Mouse (Mus musculus): ENCODE results near the gene Glod4. TPM values are rescaled to one million over a fixed set of nuclear protein-coding genes. Genes with fewer than 3 reads are reported as not detected.
A peak's percentile ranks its signal among the peaks of the same experiment; 100 is the strongest.

Glod4 gene
- polyA plus RNA-seq, 1 experiment from 2014 or later: 126 TPM

DNA sequence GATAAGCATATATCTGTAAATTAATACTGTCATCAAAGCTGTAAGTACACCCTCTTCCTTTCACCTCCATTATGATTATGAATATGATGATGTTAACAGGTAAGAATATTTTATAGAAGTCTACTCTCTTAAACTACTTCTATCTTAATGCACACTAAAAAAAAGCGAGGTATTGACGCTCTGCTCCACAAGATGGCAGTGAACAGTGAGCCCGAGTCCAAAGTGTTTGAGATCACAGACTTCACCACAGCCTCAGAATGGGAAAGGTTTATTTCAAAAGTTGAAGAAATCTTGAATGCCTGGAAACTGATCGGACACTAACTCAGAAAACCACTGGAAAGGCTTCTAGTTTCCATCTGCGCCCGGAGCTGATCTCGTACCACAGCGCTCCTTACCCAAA is 149.9 kb downstream of the Glod4 start:
- H3K9me3 ChIP-seq (replicated peaks; ENCODE audit: control insufficient read depth, low read length): no peaks in the 10 kb centered on the region
- 86% methylated on average over 8 of the region's 8 CpGs for WGBS

DNA sequence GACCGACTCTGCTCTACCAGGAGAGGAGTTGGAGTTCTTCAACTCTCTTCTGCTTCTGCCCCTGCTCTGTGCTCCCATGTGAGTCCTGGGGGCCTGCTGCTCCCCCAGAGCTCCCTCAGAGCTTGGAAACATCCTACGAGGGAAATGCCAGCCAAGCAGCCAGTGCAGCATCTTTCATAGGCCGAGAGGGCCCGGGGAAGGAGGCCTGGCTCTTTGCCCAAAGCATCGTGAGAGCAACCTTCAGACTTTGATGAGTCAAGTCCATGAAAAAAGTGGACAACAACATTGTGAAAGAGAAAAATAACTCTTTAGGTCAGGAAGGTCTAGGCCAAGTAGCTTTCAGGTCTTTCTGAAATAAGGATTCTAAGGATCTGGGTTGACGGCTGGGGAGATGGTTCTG is 153.7 kb downstream of the Glod4 start:
- Histone ChIP-seq H3K36me3 (ENCODE audit: control insufficient read depth, insufficient read depth, low read length) (peaks cover 7% of the 10 kb centered on the region; the same call in 1 of the 2 replicates), H3K27me3 (ENCODE audit: control insufficient read depth, insufficient read depth, low read length) (no peaks in the 10 kb centered on the region), H3K27ac (ENCODE audit: low read length) (no peak overlapping the region), H3K4me3 (replicated peaks; ENCODE audit: low read length) (no peak overlapping the region), H3K4me1 (ENCODE audit: control insufficient read depth, insufficient read depth, low read length) (0 out of 2 replicates have a peak, but pooled peaks cover 2% of the 10 kb centered on the region), H3K4me2 (ENCODE audit: low read depth, low read length) (no peak overlapping the region), H3K9me3 (replicated peaks; ENCODE audit: control insufficient read depth, low read length) (no peaks in the 10 kb centered on the region), H3K9ac (ENCODE audit: low read length) (no peak overlapping the region)
- WGBS: 76% methylated on average over 6 of the region's 6 CpGs
- no peak for ATAC-seq (ENCODE audit: insufficient read depth, low FRiP score)

More for the DNA sequence above, 149.9 kb downstream of the Glod4 start:
- no peak overlapping the region for H3K9ac ChIP-seq (ENCODE audit: low read length)
- ATAC-seq (ENCODE audit: insufficient read depth, low FRiP score): no peak
- no peaks in the 10 kb centered on the region for H3K36me3 ChIP-seq (ENCODE audit: control insufficient read depth, insufficient read depth, low read length)
- no peak overlapping the region for H3K27ac ChIP-seq (ENCODE audit: low read length)
- no peaks in the 10 kb centered on the region for H3K27me3 ChIP-seq (ENCODE audit: control insufficient read depth, insufficient read depth, low read length)
- no peak overlapping the region for H3K4me3 ChIP-seq (replicated peaks; ENCODE audit: low read length)
- H3K4me2 ChIP-seq (ENCODE audit: low read depth, low read length): no peak overlapping the region
- 0 out of 2 replicates have a peak, but pooled peaks cover 5% of the 10 kb centered on the region for H3K4me1 ChIP-seq (ENCODE audit: control insufficient read depth, insufficient read depth, low read length)

DNA sequence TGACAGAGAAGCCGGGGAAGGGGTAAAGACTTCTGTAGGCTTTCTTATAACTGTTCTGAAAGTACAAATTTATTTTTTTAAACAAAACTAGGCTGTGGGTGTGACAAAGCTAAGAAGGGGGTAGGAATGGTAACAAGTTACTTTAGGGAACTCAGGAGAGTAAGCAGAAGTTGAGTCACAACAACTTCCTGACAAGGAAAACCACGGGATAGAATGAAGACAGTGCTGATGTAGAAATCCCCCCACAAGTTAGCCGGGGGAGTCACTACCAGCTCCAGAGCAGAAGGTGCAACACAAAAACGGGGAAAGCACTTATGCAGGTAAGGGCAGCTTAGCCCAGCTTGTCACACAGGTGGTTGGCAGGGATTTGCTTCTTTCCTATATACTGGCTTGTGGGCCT is 155.0 kb downstream of the Glod4 start:
- 0 out of 2 replicates have a peak, but pooled peaks cover 2% of the 10 kb centered on the region for H3K4me1 ChIP-seq (ENCODE audit: control insufficient read depth, insufficient read depth, low read length)
- ATAC-seq (ENCODE audit: insufficient read depth, low FRiP score): no peak
- H3K36me3 ChIP-seq (ENCODE audit: control insufficient read depth, insufficient read depth, low read length): peaks cover 7% of the 10 kb centered on the region; the same call in 1 of the 2 replicates
- H3K4me3 ChIP-seq (replicated peaks; ENCODE audit: low read length): no peak overlapping the region
- H3K9ac ChIP-seq (ENCODE audit: low read length): no peak overlapping the region
- no peak overlapping the region for H3K4me2 ChIP-seq (ENCODE audit: low read depth, low read length)
- no peaks in the 10 kb centered on the region for H3K27me3 ChIP-seq (ENCODE audit: control insufficient read depth, insufficient read depth, low read length)
- H3K27ac ChIP-seq (ENCODE audit: low read length): no peak overlapping the region
- no peaks in the 10 kb centered on the region for H3K9me3 ChIP-seq (replicated peaks; ENCODE audit: control insufficient read depth, low read length)
- 83% methylated on average over 4 of the region's 4 CpGs for WGBS

DNA sequence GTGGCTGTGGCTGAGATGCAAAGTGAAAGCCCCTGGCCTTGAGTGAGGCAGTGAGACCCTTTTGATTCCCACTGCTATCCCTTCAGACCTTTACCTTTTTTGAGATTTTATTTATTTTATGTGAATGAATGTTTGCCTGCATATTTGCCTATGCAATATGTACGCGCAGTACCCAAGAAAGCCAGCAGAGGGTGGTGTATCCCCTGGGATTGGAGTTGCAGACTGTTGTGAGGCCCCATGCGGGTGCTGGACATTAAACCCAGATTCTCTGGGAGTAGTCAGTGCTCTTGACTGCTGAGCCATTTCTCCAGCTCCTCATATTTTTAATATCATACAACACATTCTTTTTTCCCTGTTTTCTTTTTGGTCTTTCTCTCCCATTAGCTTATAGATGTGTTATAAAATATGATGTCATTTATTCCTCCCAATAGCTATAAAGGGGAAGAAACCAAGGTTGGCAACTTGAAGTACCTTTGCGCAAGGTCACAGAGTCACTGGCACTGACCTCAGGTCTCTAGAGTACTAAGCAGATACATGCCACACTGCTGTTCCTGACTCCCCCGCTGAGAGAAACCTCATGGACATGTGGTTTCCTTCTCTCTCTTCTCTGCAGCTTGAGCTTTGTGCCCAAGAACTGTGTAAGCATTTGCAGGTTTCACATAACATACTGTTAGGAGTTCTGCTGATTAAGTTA is 157.5 kb downstream of the Glod4 start:
- peaks cover 7% of the 10 kb centered on the region; the same call in 1 of the 2 replicates for H3K36me3 ChIP-seq (ENCODE audit: control insufficient read depth, insufficient read depth, low read length)
- 0 out of 2 replicates have a peak, but pooled peaks cover 1% of the 10 kb centered on the region for H3K4me1 ChIP-seq (ENCODE audit: control insufficient read depth, insufficient read depth, low read length)
- no peak for ATAC-seq (ENCODE audit: insufficient read depth, low FRiP score)
- H3K4me2 ChIP-seq (ENCODE audit: low read depth, low read length): no peak overlapping the region
- no peak overlapping the region for H3K27ac ChIP-seq (ENCODE audit: low read length)
- no peak overlapping the region for H3K4me3 ChIP-seq (replicated peaks; ENCODE audit: low read length)
- H3K27me3 ChIP-seq (ENCODE audit: control insufficient read depth, insufficient read depth, low read length): no peaks in the 10 kb centered on the region
- no peaks in the 10 kb centered on the region for H3K9me3 ChIP-seq (replicated peaks; ENCODE audit: control insufficient read depth, low read length)
- no peak overlapping the region for H3K9ac ChIP-seq (ENCODE audit: low read length)
- 83% methylated on average over 5 of the region's 5 CpGs for WGBS

DNA sequence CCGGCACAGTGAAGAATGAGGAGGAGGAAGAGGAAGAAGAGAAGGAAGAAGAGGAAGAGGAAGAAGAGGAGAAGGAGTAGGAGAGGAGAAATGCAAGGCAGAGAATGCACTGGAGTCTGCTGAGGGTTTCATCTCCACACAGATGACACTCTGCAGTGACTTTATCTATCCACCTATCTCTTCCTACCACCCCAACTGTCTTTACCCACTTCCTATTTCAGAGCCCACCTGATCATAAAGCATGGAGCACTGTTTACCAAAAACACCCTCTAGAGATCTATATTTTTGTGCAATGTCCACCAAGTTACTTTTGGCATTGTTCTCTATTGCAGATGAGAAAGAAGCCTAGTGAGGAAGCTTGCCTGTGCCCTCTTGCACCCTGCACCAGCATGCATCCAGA is 158.6 kb downstream of the Glod4 start:
- H3K9me3 ChIP-seq (replicated peaks; ENCODE audit: control insufficient read depth, low read length): no peaks in the 10 kb centered on the region
- H3K4me3 ChIP-seq (replicated peaks; ENCODE audit: low read length): no peak overlapping the region
- H3K36me3 ChIP-seq (ENCODE audit: control insufficient read depth, insufficient read depth, low read length): peaks cover 7% of the 10 kb centered on the region; the same call in 1 of the 2 replicates
- H3K27ac ChIP-seq (ENCODE audit: low read length): no peak overlapping the region
- no peak for ATAC-seq (ENCODE audit: insufficient read depth, low FRiP score)
- no peak overlapping the region for H3K4me2 ChIP-seq (ENCODE audit: low read depth, low read length)
- no peaks in the 10 kb centered on the region for H3K27me3 ChIP-seq (ENCODE audit: control insufficient read depth, insufficient read depth, low read length)
- H3K9ac ChIP-seq (ENCODE audit: low read length): no peak overlapping the region
- no peaks in the 10 kb centered on the region for H3K4me1 ChIP-seq (ENCODE audit: control insufficient read depth, insufficient read depth, low read length)
- WGBS: 86% methylated on average over 1 of the region's 1 CpGs

DNA sequence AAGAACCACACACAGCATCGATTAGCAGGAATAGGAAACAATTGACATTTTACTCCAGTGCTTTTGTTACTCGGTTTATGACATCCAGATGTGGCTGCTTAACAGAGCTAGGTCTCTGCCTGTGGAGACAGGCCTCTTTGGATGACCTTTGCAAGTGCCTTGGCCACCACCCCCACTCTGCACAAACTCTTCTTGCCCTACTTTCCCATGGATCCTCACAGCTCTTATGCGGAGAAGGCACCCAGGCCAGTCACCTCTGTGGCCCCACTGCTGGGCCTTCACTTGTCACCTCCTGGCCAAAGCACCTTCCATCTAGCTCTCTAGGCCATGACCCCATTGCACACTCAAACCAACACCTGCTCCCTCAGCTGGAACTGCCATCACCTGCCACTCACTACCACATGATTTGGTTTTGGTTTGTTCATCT is 159.6 kb downstream of the Glod4 start:
- Histone ChIP-seq H3K27me3 (ENCODE audit: control insufficient read depth, insufficient read depth, low read length) (no peaks in the 10 kb centered on the region), H3K9me3 (replicated peaks; ENCODE audit: control insufficient read depth, low read length) (no peaks in the 10 kb centered on the region), H3K27ac (ENCODE audit: low read length) (no peak overlapping the region), H3K9ac (ENCODE audit: low read length) (no peak overlapping the region), H3K4me1 (ENCODE audit: control insufficient read depth, insufficient read depth, low read length) (no peaks in the 10 kb centered on the region), H3K4me2 (ENCODE audit: low read depth, low read length) (no peak overlapping the region), H3K4me3 (replicated peaks; ENCODE audit: low read length) (no peak overlapping the region), H3K36me3 (ENCODE audit: control insufficient read depth, insufficient read depth, low read length) (peaks cover 7% of the 10 kb centered on the region; the same call in 1 of the 2 replicates)
- ATAC-seq (ENCODE audit: insufficient read depth, low FRiP score): no peak
- WGBS: 64% methylated on average over 3 of the region's 3 CpGs

DNA sequence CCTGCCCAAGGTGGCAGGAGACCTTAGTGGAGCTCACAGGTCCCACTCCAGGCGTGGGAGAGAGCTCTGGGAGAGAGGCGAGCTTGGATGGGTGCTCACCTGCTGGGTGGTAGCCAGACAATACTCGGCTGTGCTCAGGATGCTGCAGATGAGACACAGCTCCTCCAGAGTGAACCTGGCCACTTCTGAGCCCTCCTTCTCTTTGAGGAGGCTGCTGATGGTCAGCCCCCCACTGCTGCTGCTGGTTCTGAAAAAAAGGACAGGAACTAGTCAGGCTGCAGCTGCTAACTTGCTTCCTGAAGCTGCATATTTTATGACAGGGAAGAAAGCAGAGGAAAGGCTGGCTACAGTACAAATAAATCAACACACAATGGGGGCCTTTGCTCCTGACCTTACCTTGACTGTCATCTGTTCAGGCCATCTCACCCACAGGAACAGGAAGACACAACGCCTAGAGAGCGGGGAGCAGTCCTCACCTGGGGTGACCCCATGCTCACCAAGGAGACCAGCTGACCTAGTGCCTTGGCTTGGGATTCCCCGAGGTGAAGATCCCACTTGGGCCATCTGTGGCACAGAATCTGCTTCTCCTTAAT is 162.4 kb downstream of the Glod4 start:
- H3K36me3 ChIP-seq (ENCODE audit: control insufficient read depth, insufficient read depth, low read length): peaks cover 3% of the 10 kb centered on the region; the same call in 1 of the 2 replicates
- ATAC-seq (ENCODE audit: insufficient read depth, low FRiP score): no peak
- no peaks in the 10 kb centered on the region for H3K27me3 ChIP-seq (ENCODE audit: control insufficient read depth, insufficient read depth, low read length)
- H3K4me3 ChIP-seq (replicated peaks; ENCODE audit: low read length): no peak overlapping the region
- H3K4me2 ChIP-seq (ENCODE audit: low read depth, low read length): no peak overlapping the region
- H3K9ac ChIP-seq (ENCODE audit: low read length): no peak overlapping the region
- no peaks in the 10 kb centered on the region for H3K4me1 ChIP-seq (ENCODE audit: control insufficient read depth, insufficient read depth, low read length)
- peak overlapping the region; percentile 50 for H3K27ac ChIP-seq (ENCODE audit: low read length)
- no peaks in the 10 kb centered on the region for H3K9me3 ChIP-seq (replicated peaks; ENCODE audit: control insufficient read depth, low read length)
- WGBS: 79% methylated on average over 6 of the region's 6 CpGs

DNA sequence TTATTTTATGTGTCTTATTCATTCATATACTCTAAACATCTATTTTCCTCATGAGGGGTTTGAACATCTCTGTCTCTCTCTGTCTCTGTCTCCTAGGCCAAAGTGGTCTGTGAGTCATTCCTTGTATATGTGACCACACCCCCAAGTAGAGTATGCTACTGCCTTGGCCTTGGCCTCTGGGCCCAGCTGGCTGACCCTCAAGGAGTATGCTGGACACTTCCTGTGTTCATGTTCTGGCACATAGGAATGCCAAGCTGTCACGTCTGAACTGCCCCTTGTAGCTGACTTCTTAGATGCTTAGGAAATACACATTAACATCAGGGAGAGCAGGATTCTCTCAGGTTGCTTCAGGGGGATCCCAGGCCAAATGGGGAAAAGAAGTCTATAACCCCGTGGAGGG is 163.2 kb downstream of the Glod4 start:
- no peak for ATAC-seq (ENCODE audit: insufficient read depth, low FRiP score)
- H3K4me2 ChIP-seq (ENCODE audit: low read depth, low read length): no peak overlapping the region
- H3K9ac ChIP-seq (ENCODE audit: low read length): no peak overlapping the region
- no peaks in the 10 kb centered on the region; the same call in none of the 2 replicates for H3K4me1 ChIP-seq (ENCODE audit: control insufficient read depth, insufficient read depth, low read length)
- no peak overlapping the region for H3K4me3 ChIP-seq (replicated peaks; ENCODE audit: low read length)
- WGBS: 63% methylated on average over 2 of the region's 2 CpGs
- H3K27ac ChIP-seq (ENCODE audit: low read length): peak overlapping the region; percentile 50; the same call in 1 of the 2 replicates
- H3K36me3 ChIP-seq (ENCODE audit: control insufficient read depth, insufficient read depth, low read length): no peaks in the 10 kb centered on the region
- no peaks in the 10 kb centered on the region for H3K9me3 ChIP-seq (replicated peaks; ENCODE audit: control insufficient read depth, low read length)
- no peaks in the 10 kb centered on the region for H3K27me3 ChIP-seq (ENCODE audit: control insufficient read depth, insufficient read depth, low read length)

DNA sequence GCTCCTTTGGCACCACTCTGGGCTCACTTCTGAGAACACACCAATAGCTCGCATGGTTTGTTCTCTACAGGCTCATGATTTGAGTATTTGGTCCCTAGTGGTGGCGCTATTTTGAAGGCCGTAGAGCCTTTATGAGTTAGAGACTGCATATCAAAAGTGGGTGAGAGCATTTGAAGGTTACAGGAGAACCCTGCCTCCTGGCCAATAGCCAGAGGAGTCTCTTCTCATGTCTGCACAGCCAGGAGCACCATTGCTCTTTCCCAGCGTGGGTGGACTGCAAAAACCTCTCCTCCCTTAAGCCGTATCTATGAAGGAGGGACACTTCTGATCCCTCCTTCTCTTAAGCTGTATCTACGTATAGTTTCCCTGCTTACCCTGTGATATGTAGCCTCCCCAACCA is 166.2 kb downstream of the Glod4 start:
- H3K36me3 ChIP-seq (ENCODE audit: control insufficient read depth, insufficient read depth, low read length): no peaks in the 10 kb centered on the region
- ATAC-seq (ENCODE audit: insufficient read depth, low FRiP score): no peak
- 85% methylated on average over 6 of the region's 6 CpGs for WGBS

More for the DNA sequence above, 166.2 kb downstream of the Glod4 start:
- no peaks in the 10 kb centered on the region for H3K9me3 ChIP-seq (replicated peaks; ENCODE audit: control insufficient read depth, low read length)
- no peak overlapping the region for H3K4me2 ChIP-seq (ENCODE audit: low read depth, low read length)
- H3K4me1 ChIP-seq (ENCODE audit: control insufficient read depth, insufficient read depth, low read length): peaks cover 8% of the 10 kb centered on the region
- H3K27ac ChIP-seq (ENCODE audit: low read length): no peak overlapping the region
- no peak overlapping the region for H3K4me3 ChIP-seq (replicated peaks; ENCODE audit: low read length)
- no peak overlapping the region for H3K9ac ChIP-seq (ENCODE audit: low read length)
- no peaks in the 10 kb centered on the region for H3K27me3 ChIP-seq (ENCODE audit: control insufficient read depth, insufficient read depth, low read length)
